Mouse (Mus musculus) limb, embryonic 10.5 days (tissue): ENCODE results near the gene Tead1. TPM values are rescaled to one million over a fixed set of nuclear protein-coding genes. Genes with fewer than 3 reads are reported as not detected.
A peak's percentile ranks its signal among the peaks of the same experiment; 100 is the strongest.

ENCODE experiments used
- DNase-seq: peaks from one replicate; pipeline ENCODE4 v3.0.0-alpha.2; 2017; ENCODE audit warnings: low spot score
- H3K27ac ChIP-seq: fragments of 300-500 bp; sonication (generic); 2 replicates; pipeline ENCODE4 v1.5.1; 2016; ENCODE audit warnings: mild to moderate bottlenecking
- H3K27me3 ChIP-seq: fragments of 300-500 bp; sonication (generic); 2 replicates; pipeline ENCODE4 v1.6.1; 2016; ENCODE audit warnings: low read depth, mild to moderate bottlenecking; ENCODE audit not compliant: poor library complexity, severe bottlenecking
- H3K36me3 ChIP-seq: fragments of 300-500 bp; sonication (generic); 2 replicates; pipeline ENCODE4 v1.6.1; 2016; ENCODE audit warnings: mild to moderate bottlenecking, moderate library complexity
- H3K4me1 ChIP-seq: fragments of 300-500 bp; sonication (generic); 2 replicates; pipeline ENCODE4 v1.6.1; 2016
- H3K4me3 ChIP-seq: fragments of 300-500 bp; sonication (generic); 2 replicates; pipeline ENCODE4 v1.5.1; 2016; ENCODE audit warnings: mild to moderate bottlenecking, moderate library complexity
- H3K9me3 ChIP-seq: fragments of 300-500 bp; sonication (generic); replicated peaks from 2 replicates; pipeline ENCODE4 v1.6.1; 2016; ENCODE audit warnings: mild to moderate bottlenecking
- WGBS: fragments of 180-500 bp; shearing (Covaris S2); methylation state at CpG from one replicate; pipeline ENCODE4 v1.1.7; 2016; 5-methylcytosine and 5-hydroxymethylcytosine counted together
- polyA plus RNA-seq: library from polyadenylated mRNA; unstranded; fragments of >200 nt; fragmentation: Nextera tagmentation; extraction: Ambion mirVana; gene quantifications from 2 replicates; pipeline ENCODE4 v1.2.1, GENCODE M21; 2016

Tead1 gene
- polyA plus RNA-seq, 1 experiment from 2014 or later, result 17.3 TPM

- 57% methylated on average over 10 of the region's 10 CpGs for WGBS
- Histone ChIP-seq H3K27ac (peak overlapping the region; percentile 33; the same call in 1 of the 2 replicates), H3K4me1 (peaks cover 99% of the 10 kb centered on the region), H3K9me3 (no peaks in the 10 kb centered on the region), H3K27me3 (no peaks in the 10 kb centered on the region), H3K36me3 (no peaks in the 10 kb centered on the region), H3K4me3 (no peak overlapping the region)
- DNase-seq, result no peak
These were observed 14.4 kb downstream of the Tead1 start for GRCm38 (mm10) chr7:112693566-112693965.

DNA sequence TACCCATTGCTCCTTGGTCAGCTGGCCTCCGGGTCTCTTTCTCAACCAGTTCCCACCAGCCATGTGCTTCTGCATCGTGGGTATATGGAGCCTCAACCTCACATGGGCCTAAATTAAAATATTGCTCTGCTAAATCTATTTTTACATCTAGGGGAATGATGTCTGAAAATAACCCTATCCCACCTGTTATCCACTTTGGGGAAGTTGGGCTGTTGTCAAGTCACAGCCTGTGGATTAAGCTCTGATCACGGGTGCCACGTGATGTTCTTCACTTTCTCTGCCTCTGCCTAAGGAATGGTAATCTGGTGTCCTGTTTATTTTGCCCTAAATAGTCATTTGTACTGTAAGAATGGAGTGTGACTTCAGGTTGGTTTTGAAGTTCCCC, 17.7 kb downstream of the Tead1 start:
- Histone ChIP-seq H3K4me1 (peaks cover 87% of the 10 kb centered on the region), H3K36me3 (no peaks in the 10 kb centered on the region), H3K4me3 (no peak overlapping the region), H3K27ac (peak overlapping the region; percentile 87), H3K27me3 (no peaks in the 10 kb centered on the region), H3K9me3 (no peaks in the 10 kb centered on the region)
- DNase-seq, result no peak
- 41% methylated on average over 4 of the region's 4 CpGs for WGBS

DNA sequence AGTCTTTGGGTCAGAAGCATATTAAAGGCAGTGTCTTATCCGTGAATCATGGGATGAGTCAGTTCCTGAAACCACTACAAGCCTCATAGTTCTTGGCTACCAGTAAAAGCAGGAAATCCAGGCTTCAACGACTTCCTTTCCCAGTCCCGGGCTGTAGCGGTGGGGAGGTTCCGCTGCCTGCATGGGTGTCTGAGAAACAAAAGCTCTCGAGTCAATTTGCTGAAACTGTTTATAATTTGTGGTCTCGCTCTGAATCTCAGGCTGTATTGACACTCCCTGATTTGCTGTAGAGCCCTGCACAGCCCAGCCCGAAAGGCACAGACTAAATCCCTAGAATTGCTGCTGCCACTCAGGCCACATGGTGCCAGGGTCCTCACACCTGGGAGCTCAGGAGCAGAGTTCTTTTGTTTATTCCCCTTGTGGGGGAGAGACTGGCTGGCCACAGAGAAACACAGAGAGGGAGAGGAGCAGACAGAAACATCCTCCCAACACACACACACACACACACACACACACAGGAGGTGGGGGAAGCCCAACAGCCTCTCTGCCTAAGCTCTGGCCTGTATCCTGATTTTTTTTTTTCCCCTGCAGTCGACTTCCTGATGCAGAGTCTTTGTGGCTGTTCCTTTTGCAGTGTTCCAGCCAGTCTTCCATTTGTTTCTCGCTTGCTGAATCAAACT, 18.2 kb downstream of the Tead1 start:
- Histone ChIP-seq H3K27ac (peak overlapping the region; percentile 87), H3K4me1 (peaks cover 81% of the 10 kb centered on the region), H3K27me3 (no peaks in the 10 kb centered on the region), H3K9me3 (no peaks in the 10 kb centered on the region), H3K36me3 (no peaks in the 10 kb centered on the region), H3K4me3 (peak overlapping the region; percentile 15; the same call in 1 of the 2 replicates)
- WGBS, result 8% methylated on average over 10 of the region's 10 CpGs
- peak; percentile 53 for DNase-seq

GRCm38 (mm10) chr7:112700082-112700481, 21.0 kb downstream of the Tead1 start:
- no peaks in the 10 kb centered on the region for H3K27me3 ChIP-seq
- DNase-seq, result peak; percentile 56

GRCm38 (mm10) chr7:112703341-112703740, 24.2 kb downstream of the Tead1 start:
- peaks cover 50% of the 10 kb centered on the region for H3K4me1 ChIP-seq
- H3K27me3 ChIP-seq, result no peaks in the 10 kb centered on the region
- WGBS, result 91% methylated on average over 4 of the region's 4 CpGs
- no peak for DNase-seq
- peaks cover 3% of the 10 kb centered on the region; the same call in 1 of the 2 replicates for H3K36me3 ChIP-seq
- no peak overlapping the region for H3K4me3 ChIP-seq
- H3K27ac ChIP-seq, result no peak overlapping the region
- no peaks in the 10 kb centered on the region for H3K9me3 ChIP-seq

More at GRCm38 (mm10) chr7:112700082-112700481, 21.0 kb downstream of the Tead1 start:
- Histone ChIP-seq H3K27ac (peak overlapping the region; percentile 6; the same call in 1 of the 2 replicates), H3K36me3 (peaks cover 3% of the 10 kb centered on the region; the same call in 1 of the 2 replicates), H3K4me1 (peaks cover 58% of the 10 kb centered on the region), H3K9me3 (no peaks in the 10 kb centered on the region), H3K4me3 (no peak overlapping the region)
- WGBS, result 58% methylated on average over 5 of the region's 5 CpGs

DNA sequence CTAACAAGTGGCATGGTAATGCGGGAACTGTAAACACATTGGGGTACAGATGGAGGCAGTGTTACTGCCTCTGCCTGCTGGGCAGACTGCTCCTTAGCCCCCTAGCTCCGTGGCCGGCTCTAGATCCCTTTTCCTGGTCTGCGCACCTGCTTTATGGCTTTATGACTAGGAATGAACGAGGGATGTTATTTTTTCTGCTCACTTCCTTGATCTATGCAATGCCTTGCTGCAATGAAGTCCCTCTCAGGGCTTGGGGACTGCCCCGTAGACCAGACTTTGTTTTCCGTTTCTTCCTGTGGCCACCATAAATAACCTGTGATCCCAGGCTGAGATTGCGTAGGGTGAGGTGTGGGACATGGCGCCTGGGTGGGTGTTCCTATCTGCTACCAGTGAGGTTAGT, 26.8 kb downstream of the Tead1 start:
- WGBS, result 38% methylated on average over 9 of the region's 9 CpGs
- no peaks in the 10 kb centered on the region for H3K9me3 ChIP-seq
- no peak overlapping the region for H3K4me3 ChIP-seq
- peaks cover 3% of the 10 kb centered on the region; the same call in 1 of the 2 replicates for H3K36me3 ChIP-seq
- H3K27me3 ChIP-seq, result no peaks in the 10 kb centered on the region
- H3K27ac ChIP-seq, result no peak overlapping the region
- no peak for DNase-seq
- peaks cover 49% of the 10 kb centered on the region for H3K4me1 ChIP-seq

DNA sequence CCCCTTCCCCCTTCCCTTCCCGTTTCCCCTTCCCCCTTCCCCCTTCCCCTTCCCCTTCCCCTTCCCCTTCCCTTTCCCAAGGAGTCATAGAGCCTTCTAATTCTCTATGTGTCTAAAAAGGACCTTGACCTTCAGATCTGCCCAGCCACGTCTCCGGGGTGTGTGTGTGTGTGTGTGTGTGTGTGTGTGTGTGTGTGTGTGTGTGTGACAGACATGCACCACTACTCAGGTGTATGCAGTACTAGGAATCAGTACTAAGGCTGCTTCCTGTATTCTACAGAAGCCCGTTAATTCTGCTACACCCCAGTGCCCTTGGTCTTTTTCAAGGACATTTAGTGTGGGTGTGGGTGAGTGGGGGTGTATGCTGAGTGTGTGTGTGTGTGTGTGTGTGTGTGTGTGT, 27.6 kb downstream of the Tead1 start:
- no peaks in the 10 kb centered on the region for H3K9me3 ChIP-seq
- 64% methylated on average over 3 of the region's 4 CpGs for WGBS

DNA sequence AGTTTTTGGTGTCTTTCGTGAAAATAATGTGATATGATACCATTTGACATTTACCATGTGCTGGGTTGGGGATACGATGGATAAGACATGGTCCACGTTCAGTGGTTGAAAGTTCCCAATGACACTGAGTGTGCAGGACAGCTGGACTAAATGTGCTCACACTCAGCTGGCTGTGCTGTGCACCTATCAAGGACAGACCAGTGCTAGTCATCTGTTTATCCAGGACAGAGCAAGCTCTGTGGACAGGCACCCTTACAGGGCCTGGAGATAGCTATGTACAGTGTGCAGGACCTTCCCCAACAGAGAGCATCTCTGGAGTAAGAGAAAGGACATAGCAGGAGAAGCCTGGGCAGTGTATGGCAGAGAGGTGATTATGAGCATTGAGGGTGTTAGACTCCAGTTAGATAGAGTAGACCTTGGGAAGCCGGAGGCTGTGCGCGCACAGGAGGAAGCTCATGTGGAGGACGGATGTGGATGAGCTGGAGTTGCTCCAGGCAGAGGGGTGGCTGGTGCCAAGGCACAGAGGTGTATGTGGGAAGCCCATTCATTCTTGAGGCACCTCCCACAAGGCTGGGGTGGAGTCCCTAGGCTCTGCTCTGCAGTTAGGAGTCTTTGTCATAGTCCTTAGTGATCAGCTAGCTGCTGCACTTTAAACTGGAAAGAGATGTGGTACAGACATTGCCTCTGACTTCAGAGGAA, 31.4 kb downstream of the Tead1 start:
- Histone ChIP-seq H3K27ac (no peak overlapping the region), H3K4me3 (no peak overlapping the region), H3K9me3 (no peaks in the 10 kb centered on the region), H3K27me3 (no peaks in the 10 kb centered on the region), H3K4me1 (peaks cover 80% of the 10 kb centered on the region), H3K36me3 (no peaks in the 10 kb centered on the region)
- no peak for DNase-seq
- 91% methylated on average over 7 of the region's 7 CpGs for WGBS

More for the DNA sequence above, 27.6 kb downstream of the Tead1 start:
- H3K36me3 ChIP-seq, result peaks cover 3% of the 10 kb centered on the region; the same call in 1 of the 2 replicates
- H3K27me3 ChIP-seq, result no peaks in the 10 kb centered on the region
- H3K4me3 ChIP-seq, result no peak overlapping the region
- H3K27ac ChIP-seq, result no peak overlapping the region
- peaks cover 57% of the 10 kb centered on the region for H3K4me1 ChIP-seq
- DNase-seq, result no peak

DNA sequence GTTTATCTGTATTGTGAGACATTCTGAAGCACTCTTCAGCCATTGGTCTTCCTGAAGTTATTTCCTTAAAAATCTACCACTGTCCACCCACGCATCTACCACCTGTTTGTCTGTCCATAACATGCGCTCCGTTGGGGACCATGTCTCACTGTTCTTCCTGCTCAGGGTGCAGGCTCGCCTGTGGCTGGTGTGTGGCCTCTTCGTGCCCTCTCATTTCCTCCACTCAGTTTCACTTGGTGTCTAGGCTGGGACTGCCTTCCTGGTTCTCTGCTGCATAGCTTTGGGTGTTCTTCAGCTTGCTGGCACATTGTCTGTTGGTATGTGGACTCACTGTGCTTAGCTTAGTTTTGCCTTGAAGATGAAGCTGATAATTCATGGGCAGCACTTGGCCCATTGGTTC, 32.9 kb downstream of the Tead1 start:
- no peaks in the 10 kb centered on the region for H3K9me3 ChIP-seq

DNA sequence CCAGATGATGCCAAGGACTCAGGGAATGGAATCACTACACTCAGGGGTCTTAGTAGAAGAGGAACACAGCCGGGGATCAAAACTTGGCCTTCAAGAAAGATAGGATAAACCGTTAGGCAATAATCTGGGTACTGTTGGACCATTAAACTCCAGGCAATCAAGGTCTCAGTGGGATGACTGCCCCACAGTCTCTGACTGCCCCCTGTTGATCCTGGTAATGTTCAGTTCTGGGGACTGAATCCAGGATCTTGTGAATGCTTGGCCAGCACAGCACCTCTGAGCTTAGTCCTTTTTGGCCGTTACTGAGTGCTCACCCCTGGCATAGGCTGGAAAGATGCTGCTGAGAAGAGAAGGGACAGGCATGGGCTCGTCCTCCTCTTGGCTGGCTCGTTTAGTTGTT, 34.4 kb downstream of the Tead1 start:
- WGBS, result 52% methylated on average over 5 of the region's 5 CpGs
- Histone ChIP-seq H3K27me3 (no peaks in the 10 kb centered on the region), H3K4me3 (no peak overlapping the region), H3K36me3 (no peaks in the 10 kb centered on the region), H3K4me1 (peaks cover 83% of the 10 kb centered on the region), H3K9me3 (no peaks in the 10 kb centered on the region), H3K27ac (no peak overlapping the region)
- no peak for DNase-seq

More for the DNA sequence above, 32.9 kb downstream of the Tead1 start:
- Histone ChIP-seq H3K4me1 (peaks cover 82% of the 10 kb centered on the region), H3K27ac (no peak overlapping the region), H3K4me3 (no peak overlapping the region), H3K36me3 (no peaks in the 10 kb centered on the region), H3K27me3 (no peaks in the 10 kb centered on the region)
- no peak for DNase-seq
- WGBS, result 80% methylated on average over 5 of the region's 5 CpGs

GRCm38 (mm10) chr7:112714783-112715182, 35.7 kb downstream of the Tead1 start:
- Histone ChIP-seq H3K27ac (0 out of 2 replicates have a peak overlapping the region, but pooled peaks have one; percentile 30), H3K27me3 (no peaks in the 10 kb centered on the region), H3K4me1 (peaks cover 84% of the 10 kb centered on the region), H3K4me3 (no peak overlapping the region), H3K36me3 (no peaks in the 10 kb centered on the region), H3K9me3 (no peaks in the 10 kb centered on the region)
- DNase-seq, result no peak
- 85% methylated on average over 6 of the region's 6 CpGs for WGBS

- WGBS, result 87% methylated on average over 6 of the region's 6 CpGs
- Histone ChIP-seq H3K36me3 (no peaks in the 10 kb centered on the region), H3K27ac (no peak overlapping the region), H3K27me3 (no peaks in the 10 kb centered on the region), H3K9me3 (no peaks in the 10 kb centered on the region), H3K4me1 (peaks cover 88% of the 10 kb centered on the region), H3K4me3 (no peak overlapping the region)
- DNase-seq, result no peak
These were observed 37.6 kb downstream of the Tead1 start for GRCm38 (mm10) chr7:112716701-112717100.

- Histone ChIP-seq H3K4me3 (no peak overlapping the region), H3K27me3 (no peaks in the 10 kb centered on the region), H3K27ac (peak overlapping the region; percentile 86; the same call in 1 of the 2 replicates), H3K9me3 (no peaks in the 10 kb centered on the region), H3K36me3 (no peaks in the 10 kb centered on the region), H3K4me1 (peaks cover 88% of the 10 kb centered on the region)
- WGBS, result 46% methylated on average over 2 of the region's 2 CpGs
- no peak for DNase-seq
These were observed 38.6 kb downstream of the Tead1 start for GRCm38 (mm10) chr7:112717676-112718075.
